Mouse (Mus musculus): ENCODE data around the gene Frmd5.

- TF ChIP-seq EP300 (optimal IDR thresholded peaks at IDR 0.05) (no peak), CTCF (IDR thresholded peaks at IDR 0.05; ENCODE audit: low read depth) (no peak)
Observed at GRCm38 (mm10) chr2:121584705-121585104, 222.2 kb downstream of the Frmd5 start.

Measured in stomach, postnatal 0 days (tissue).